Mouse (Mus musculus): Measurements from ENCODE around the gene Lhfp. TPM values are rescaled to one million over a fixed set of nuclear protein-coding genes. Genes with fewer than 3 reads are reported as not detected.

Gene Lhfp
- polyA plus RNA-seq, 1 experiment = 15.1 TPM

GRCm38 (mm10) chr3:53002076-53002475 is 39.3 kb upstream of the Lhfp start:
- TF ChIP-seq POLR2A (IDR thresholded peaks at IDR 0.05; ENCODE audit: control insufficient read depth, low read depth, low read length) (no peak), CTCF (IDR thresholded peaks at IDR 0.05; ENCODE audit: control insufficient read depth, insufficient read depth, insufficient replicate concordance, low read depth, low read length) (no peak)
- Histone ChIP-seq H3K4me3 (ENCODE audit: control insufficient read depth, low read depth, low read length) (no peak overlapping the region), H3K36me3 (ENCODE audit: control insufficient read depth, insufficient read depth, low read length) (peaks cover 5% of the 10 kb centered on the region), H3K27ac (ENCODE audit: control insufficient read depth, insufficient read depth, low read depth, low read length) (no peak overlapping the region), H3K27me3 (ENCODE audit: control insufficient read depth, insufficient read depth, low read length) (no peaks in the 10 kb centered on the region), H3K4me1 (ENCODE audit: control insufficient read depth, insufficient read depth, low read length) (no peaks in the 10 kb centered on the region)

- Histone ChIP-seq H3K36me3 (ENCODE audit: control insufficient read depth, insufficient read depth, low read length) (peaks cover 6% of the 10 kb centered on the region), H3K27ac (ENCODE audit: control insufficient read depth, insufficient read depth, low read depth, low read length) (no peak overlapping the region), H3K4me1 (ENCODE audit: control insufficient read depth, insufficient read depth, low read length) (no peaks in the 10 kb centered on the region), H3K4me3 (ENCODE audit: control insufficient read depth, low read depth, low read length) (no peak overlapping the region), H3K27me3 (ENCODE audit: control insufficient read depth, insufficient read depth, low read length) (no peaks in the 10 kb centered on the region)
- TF ChIP-seq CTCF (IDR thresholded peaks at IDR 0.05; ENCODE audit: control insufficient read depth, insufficient read depth, insufficient replicate concordance, low read depth, low read length) = no peak
- no peak for TF ChIP-seq POLR2A (IDR thresholded peaks at IDR 0.05; ENCODE audit: control insufficient read depth, low read depth, low read length)
Measured at GRCm38 (mm10) chr3:53004406-53005114, 36.8 kb upstream of the Lhfp start.

GRCm38 (mm10) chr3:53007411-53007810 is 33.9 kb upstream of the Lhfp start:
- Histone ChIP-seq H3K36me3 (ENCODE audit: control insufficient read depth, insufficient read depth, low read length) (peaks cover 4% of the 10 kb centered on the region), H3K4me3 (ENCODE audit: control insufficient read depth, low read depth, low read length) (no peak overlapping the region)
- TF ChIP-seq POLR2A (IDR thresholded peaks at IDR 0.05; ENCODE audit: control insufficient read depth, low read depth, low read length) (no peak), CTCF (IDR thresholded peaks at IDR 0.05; ENCODE audit: control insufficient read depth, insufficient read depth, insufficient replicate concordance, low read depth, low read length) (no peak)

GRCm38 (mm10) chr3:53016436-53017340 is 24.6 kb upstream of the Lhfp start, which contains the start of gene Cog6:
TSS of gene Cog6 (minus strand) at chr3:53017237.
- Histone ChIP-seq H3K27ac (ENCODE audit: control insufficient read depth, insufficient read depth, low read depth, low read length) (peak within 1 kb of the TSS; percentile 93), H3K27me3 (ENCODE audit: control insufficient read depth, insufficient read depth, low read length) (no peaks in the 10 kb centered on the region), H3K36me3 (ENCODE audit: control insufficient read depth, insufficient read depth, low read length) (no peaks in the 10 kb centered on the region; the same call in 1 of the 2 replicates), H3K4me3 (ENCODE audit: control insufficient read depth, low read depth, low read length) (peak within 1 kb of the TSS; percentile 99), H3K4me1 (ENCODE audit: control insufficient read depth, insufficient read depth, low read length) (no peaks in the 10 kb centered on the region)
- TF ChIP-seq POLR2A (IDR thresholded peaks at IDR 0.05; ENCODE audit: control insufficient read depth, low read depth, low read length) (peak; percentile 100), CTCF (IDR thresholded peaks at IDR 0.05; ENCODE audit: control insufficient read depth, insufficient read depth, insufficient replicate concordance, low read depth, low read length) (no peak)

More at GRCm38 (mm10) chr3:53007411-53007810, 33.9 kb upstream of the Lhfp start:
- Histone ChIP-seq H3K4me1 (ENCODE audit: control insufficient read depth, insufficient read depth, low read length) (no peaks in the 10 kb centered on the region), H3K27me3 (ENCODE audit: control insufficient read depth, insufficient read depth, low read length) (no peaks in the 10 kb centered on the region), H3K27ac (ENCODE audit: control insufficient read depth, insufficient read depth, low read depth, low read length) (no peak overlapping the region)

GRCm38 (mm10) chr3:53027333-53027732 is 14.0 kb upstream of the Lhfp start:
- Histone ChIP-seq H3K36me3 (ENCODE audit: control insufficient read depth, insufficient read depth, low read length) (no peaks in the 10 kb centered on the region), H3K4me3 (ENCODE audit: control insufficient read depth, low read depth, low read length) (no peak overlapping the region), H3K4me1 (ENCODE audit: control insufficient read depth, insufficient read depth, low read length) (peaks cover 5% of the 10 kb centered on the region; the same call in 1 of the 2 replicates), H3K27ac (ENCODE audit: control insufficient read depth, insufficient read depth, low read depth, low read length) (no peak overlapping the region), H3K27me3 (ENCODE audit: control insufficient read depth, insufficient read depth, low read length) (no peaks in the 10 kb centered on the region)
- TF ChIP-seq POLR2A (IDR thresholded peaks at IDR 0.05; ENCODE audit: control insufficient read depth, low read depth, low read length) = no peak
- no peak for TF ChIP-seq CTCF (IDR thresholded peaks at IDR 0.05; ENCODE audit: control insufficient read depth, insufficient read depth, insufficient replicate concordance, low read depth, low read length)

- Histone ChIP-seq H3K27me3 (ENCODE audit: control insufficient read depth, insufficient read depth, low read length) (no peaks in the 10 kb centered on the region), H3K36me3 (ENCODE audit: control insufficient read depth, insufficient read depth, low read length) (no peaks in the 10 kb centered on the region), H3K27ac (ENCODE audit: control insufficient read depth, insufficient read depth, low read depth, low read length) (no peak overlapping the region), H3K4me3 (ENCODE audit: control insufficient read depth, low read depth, low read length) (no peak overlapping the region), H3K4me1 (ENCODE audit: control insufficient read depth, insufficient read depth, low read length) (no peaks in the 10 kb centered on the region)
- TF ChIP-seq CTCF (IDR thresholded peaks at IDR 0.05; ENCODE audit: control insufficient read depth, insufficient read depth, insufficient replicate concordance, low read depth, low read length) (no peak), POLR2A (IDR thresholded peaks at IDR 0.05; ENCODE audit: control insufficient read depth, low read depth, low read length) (no peak)
Measured at GRCm38 (mm10) chr3:53029046-53029445, 12.3 kb upstream of the Lhfp start.

GRCm38 (mm10) chr3:53031586-53031985 is 9.7 kb upstream of the Lhfp start:
- no peak overlapping the region for H3K4me3 ChIP-seq (ENCODE audit: control insufficient read depth, low read depth, low read length)
- H3K4me1 ChIP-seq (ENCODE audit: control insufficient read depth, insufficient read depth, low read length) = no peaks in the 10 kb centered on the region
- H3K27me3 ChIP-seq (ENCODE audit: control insufficient read depth, insufficient read depth, low read length) = no peaks in the 10 kb centered on the region
- no peaks in the 10 kb centered on the region for H3K36me3 ChIP-seq (ENCODE audit: control insufficient read depth, insufficient read depth, low read length)
- H3K27ac ChIP-seq (ENCODE audit: control insufficient read depth, insufficient read depth, low read depth, low read length) = no peak overlapping the region
- TF ChIP-seq POLR2A (IDR thresholded peaks at IDR 0.05; ENCODE audit: control insufficient read depth, low read depth, low read length) (no peak), CTCF (IDR thresholded peaks at IDR 0.05; ENCODE audit: control insufficient read depth, insufficient read depth, insufficient replicate concordance, low read depth, low read length) (no peak)

Data from testis, adult 2 months (tissue).